Mouse (Mus musculus): ENCODE measurements at regions not wholly inside any gene's neighbourhood (a gene's known extent, or its start where the extent isn't known, plus 50 kb on each side); places are given as distances from the start of the nearest gene placed in this dataset.

GRCm38 (mm10) chr1:52553871-52554270, 53.4 kb upstream of the Nab1 start:
- DNase-seq (ENCODE audit: low spot score) = no peak

GRCm38 (mm10) chr1:52565812-52566211, 64.7 kb upstream of the Nemp2 start:
- DNase-seq (ENCODE audit: low spot score) = no peak

- DNase-seq (ENCODE audit: low spot score) = no peak
These were observed 58.8 kb upstream of the Nemp2 start for GRCm38 (mm10) chr1:52571674-52572073.

GRCm38 (mm10) chr1:52578298-52579056, 52.0 kb upstream of the Nemp2 start:
- DNase-seq (ENCODE audit: low spot score) = peak; percentile 70

- no peak for DNase-seq (ENCODE audit: low spot score)
These were observed 50.2 kb upstream of the Nemp2 start for GRCm38 (mm10) chr1:52580132-52580896.
